Mouse (Mus musculus): ENCODE data around the gene Hook2. TPM values are rescaled to one million over a fixed set of nuclear protein-coding genes. Genes with fewer than 3 reads are reported as not detected.

The Hook2 gene
- polyA plus RNA-seq, 1 experiment from 2014 or later = 68.6 TPM

DNA sequence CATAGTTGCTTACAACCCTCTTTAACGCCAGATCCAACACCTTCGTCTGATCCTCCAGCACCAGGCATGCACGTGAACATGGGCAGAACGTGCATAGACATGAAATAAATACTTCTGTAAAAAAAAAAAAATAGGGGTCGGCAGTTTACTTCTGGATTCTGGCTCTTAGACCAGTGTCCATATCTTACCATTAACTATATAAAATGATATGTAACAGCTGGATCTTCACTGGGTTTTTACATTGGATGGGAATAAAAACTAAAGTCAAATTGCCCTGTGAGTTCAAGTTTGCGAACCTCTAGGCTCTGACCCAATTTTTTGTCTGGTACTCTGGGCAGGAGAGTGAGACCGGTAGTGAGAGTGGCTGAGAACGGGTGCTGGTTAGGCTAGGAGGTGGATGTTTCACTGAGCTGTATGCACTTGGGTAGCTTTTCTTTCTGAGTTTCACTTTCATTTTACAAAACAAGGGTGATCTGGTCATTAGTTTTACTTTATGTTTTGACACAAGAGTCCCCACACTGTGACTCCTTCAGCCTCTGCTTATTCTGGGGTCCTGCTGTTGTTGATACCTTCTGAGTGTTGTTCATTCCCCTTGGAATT is 15.8 kb upstream of the Hook2 start:
- Histone ChIP-seq H3K9me3 (ENCODE audit: control insufficient read depth) (no peaks in the 10 kb centered on the region), H3K4me1 (replicated peaks; ENCODE audit: control insufficient read depth, insufficient read depth, low read length) (0 out of 2 replicates have a peak, but pooled peaks cover 8% of the 10 kb centered on the region), H3K4me3 (ENCODE audit: low read depth, low read length) (no peak overlapping the region), H3K36me3 (ENCODE audit: control insufficient read depth, insufficient read depth) (peaks cover 27% of the 10 kb centered on the region), H3K27me3 (replicated peaks; ENCODE audit: control insufficient read depth, insufficient read depth, low read length) (no peaks in the 10 kb centered on the region), H3K4me2 (replicated peaks; ENCODE audit: low read depth) (0 out of 2 replicates have a peak overlapping the region, but pooled peaks have one; percentile 96), H3K27ac (ENCODE audit: low read depth, low read length) (no peak overlapping the region), H3K9ac (ENCODE audit: low read depth, low read length) (no peak overlapping the region)
- WGBS = 74% methylated on average over 8 of the region's 8 CpGs
- no peak for TF ChIP-seq CTCF (IDR thresholded peaks at IDR 0.05; ENCODE audit: low read depth)
- ATAC-seq = no peak

DNA sequence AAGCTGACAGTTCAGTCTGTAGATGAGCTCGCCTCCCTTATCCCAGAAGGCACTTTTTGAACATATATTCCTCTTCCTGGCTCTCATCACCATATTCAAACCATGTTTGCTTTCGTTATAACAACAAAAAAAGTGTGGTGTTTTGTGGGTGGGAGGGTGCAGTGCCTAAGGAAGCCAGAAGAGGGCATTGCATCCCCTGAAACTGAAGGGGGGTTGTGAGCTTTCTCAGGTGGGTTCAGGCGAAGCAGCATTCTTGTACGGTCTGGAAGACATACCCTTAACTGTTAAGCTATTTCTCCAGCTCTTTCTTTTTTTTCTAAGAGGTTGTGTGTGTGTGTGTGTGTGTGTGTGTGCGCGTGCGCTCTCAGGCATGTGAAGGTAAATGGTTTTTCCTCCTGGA is 15.0 kb upstream of the Hook2 start:
- peak overlapping the region; percentile 80 for H3K4me3 ChIP-seq (ENCODE audit: low read depth, low read length)
- TF ChIP-seq CTCF (IDR thresholded peaks at IDR 0.05; ENCODE audit: low read depth) = peak; percentile 92
- H3K27ac ChIP-seq (ENCODE audit: low read depth, low read length) = peak overlapping the region; percentile 97
- 37% methylated on average over 7 of the region's 7 CpGs for WGBS
- no peak for ATAC-seq
- H3K9me3 ChIP-seq (ENCODE audit: control insufficient read depth) = no peaks in the 10 kb centered on the region
- no peaks in the 10 kb centered on the region for H3K27me3 ChIP-seq (replicated peaks; ENCODE audit: control insufficient read depth, insufficient read depth, low read length)
- H3K36me3 ChIP-seq (ENCODE audit: control insufficient read depth, insufficient read depth) = peaks cover 27% of the 10 kb centered on the region
- peaks cover 12% of the 10 kb centered on the region; the same call in 1 of the 2 replicates for H3K4me1 ChIP-seq (replicated peaks; ENCODE audit: control insufficient read depth, insufficient read depth, low read length)
- peak overlapping the region; percentile 96 for H3K4me2 ChIP-seq (replicated peaks; ENCODE audit: low read depth)
- no peak overlapping the region for H3K9ac ChIP-seq (ENCODE audit: low read depth, low read length)

- no peaks in the 10 kb centered on the region for H3K9me3 ChIP-seq (ENCODE audit: control insufficient read depth)
- TF ChIP-seq CTCF (IDR thresholded peaks at IDR 0.05; ENCODE audit: low read depth) = no peak
- H3K27me3 ChIP-seq (replicated peaks; ENCODE audit: control insufficient read depth, insufficient read depth, low read length) = no peaks in the 10 kb centered on the region
- peak overlapping the region; percentile 80 for H3K4me3 ChIP-seq (ENCODE audit: low read depth, low read length)
- peaks cover 20% of the 10 kb centered on the region for H3K36me3 ChIP-seq (ENCODE audit: control insufficient read depth, insufficient read depth)
- peaks cover 18% of the 10 kb centered on the region for H3K4me1 ChIP-seq (replicated peaks; ENCODE audit: control insufficient read depth, insufficient read depth, low read length)
- 1% methylated on average over 55 of the region's 61 CpGs for WGBS
- peak overlapping the region; percentile 96 for H3K4me2 ChIP-seq (replicated peaks; ENCODE audit: low read depth)
- peak; percentile 65 for ATAC-seq
- peak overlapping the region; percentile 87 for H3K9ac ChIP-seq (ENCODE audit: low read depth, low read length)
- H3K27ac ChIP-seq (ENCODE audit: low read depth, low read length) = peak overlapping the region; percentile 97
These were observed 14.2 kb upstream of the Hook2 start for GRCm38 (mm10) chr8:84976031-84976762.

- no peak for TF ChIP-seq CTCF (IDR thresholded peaks at IDR 0.05; ENCODE audit: low read depth)
- H3K27ac ChIP-seq (ENCODE audit: low read depth, low read length) = peak overlapping the region; percentile 97
- H3K4me3 ChIP-seq (ENCODE audit: low read depth, low read length) = peak overlapping the region; percentile 80
- H3K27me3 ChIP-seq (replicated peaks; ENCODE audit: control insufficient read depth, insufficient read depth, low read length) = no peaks in the 10 kb centered on the region
- no peaks in the 10 kb centered on the region for H3K9me3 ChIP-seq (ENCODE audit: control insufficient read depth)
- H3K4me2 ChIP-seq (replicated peaks; ENCODE audit: low read depth) = peak overlapping the region; percentile 96
- peak overlapping the region; percentile 87 for H3K9ac ChIP-seq (ENCODE audit: low read depth, low read length)
- no peak for ATAC-seq
- H3K36me3 ChIP-seq (ENCODE audit: control insufficient read depth, insufficient read depth) = peaks cover 13% of the 10 kb centered on the region
- peaks cover 25% of the 10 kb centered on the region for H3K4me1 ChIP-seq (replicated peaks; ENCODE audit: control insufficient read depth, insufficient read depth, low read length)
- under 1% methylated on average over 25 of the region's 25 CpGs for WGBS
These were observed 13.5 kb upstream of the Hook2 start for GRCm38 (mm10) chr8:84976763-84977434.

DNA sequence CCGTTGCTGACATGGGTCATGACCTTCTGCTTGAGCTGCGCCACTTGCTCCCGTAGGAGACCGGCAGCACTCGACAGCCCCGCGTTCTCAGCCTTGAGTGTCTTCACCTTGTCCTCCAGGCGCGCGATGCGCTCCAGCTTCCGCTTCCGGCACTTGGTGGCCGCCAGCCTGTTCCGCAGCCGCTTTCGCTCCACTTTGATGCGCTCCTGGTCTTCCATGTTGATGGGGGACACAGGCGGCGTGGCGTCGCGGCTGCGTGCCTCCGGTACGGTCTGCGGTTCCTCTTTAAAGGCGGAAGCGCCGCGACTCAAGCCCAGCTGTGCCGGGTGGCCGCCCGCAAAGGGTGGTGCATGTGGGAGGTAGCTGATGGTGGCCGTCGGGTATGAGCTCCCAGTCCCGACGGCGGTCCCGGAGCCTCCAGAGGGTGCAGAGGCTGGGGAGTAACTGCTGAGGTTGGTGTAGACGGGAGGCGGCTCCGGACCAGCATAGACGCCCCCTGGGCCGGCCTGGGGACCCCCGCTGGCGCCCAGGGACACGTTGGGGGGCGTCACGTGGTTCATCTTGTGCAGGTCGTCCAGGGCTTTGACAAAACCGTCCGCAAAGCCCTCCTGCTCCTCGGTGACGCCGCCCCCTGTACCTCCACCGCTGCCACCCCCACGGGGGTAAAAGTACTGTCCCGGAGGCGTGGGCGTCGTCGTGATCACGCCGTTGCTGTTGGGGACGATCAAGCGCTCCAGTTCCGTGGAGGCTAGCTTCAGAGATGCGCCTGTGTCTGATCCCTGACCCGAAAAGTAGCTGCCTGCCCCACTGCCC is 12.8 kb upstream of the Hook2 start:
- peak overlapping the region; percentile 87 for H3K9ac ChIP-seq (ENCODE audit: low read depth, low read length)
- ATAC-seq = no peak
- no peaks in the 10 kb centered on the region for H3K9me3 ChIP-seq (ENCODE audit: control insufficient read depth)
- H3K4me3 ChIP-seq (ENCODE audit: low read depth, low read length) = peak overlapping the region; percentile 80
- peak overlapping the region; percentile 96 for H3K4me2 ChIP-seq (replicated peaks; ENCODE audit: low read depth)
- peak overlapping the region; percentile 97 for H3K27ac ChIP-seq (ENCODE audit: low read depth, low read length)
- peak; percentile 19; the same call in 1 of the 2 replicates for TF ChIP-seq CTCF (IDR thresholded peaks at IDR 0.05; ENCODE audit: low read depth)
- H3K27me3 ChIP-seq (replicated peaks; ENCODE audit: control insufficient read depth, insufficient read depth, low read length) = no peaks in the 10 kb centered on the region
- under 1% methylated on average over 70 of the region's 70 CpGs for WGBS
- H3K4me1 ChIP-seq (replicated peaks; ENCODE audit: control insufficient read depth, insufficient read depth, low read length) = peaks cover 30% of the 10 kb centered on the region
- H3K36me3 ChIP-seq (ENCODE audit: control insufficient read depth, insufficient read depth) = peaks cover 6% of the 10 kb centered on the region
